Mouse (Mus musculus): Measurements from ENCODE around the gene Ubash3b. TPM values are rescaled to one million over a fixed set of nuclear protein-coding genes. Genes with fewer than 3 reads are reported as not detected.

Ubash3b gene
- polyA plus RNA-seq, 1 experiment from 2014 or later, result 7.3 TPM

DNA sequence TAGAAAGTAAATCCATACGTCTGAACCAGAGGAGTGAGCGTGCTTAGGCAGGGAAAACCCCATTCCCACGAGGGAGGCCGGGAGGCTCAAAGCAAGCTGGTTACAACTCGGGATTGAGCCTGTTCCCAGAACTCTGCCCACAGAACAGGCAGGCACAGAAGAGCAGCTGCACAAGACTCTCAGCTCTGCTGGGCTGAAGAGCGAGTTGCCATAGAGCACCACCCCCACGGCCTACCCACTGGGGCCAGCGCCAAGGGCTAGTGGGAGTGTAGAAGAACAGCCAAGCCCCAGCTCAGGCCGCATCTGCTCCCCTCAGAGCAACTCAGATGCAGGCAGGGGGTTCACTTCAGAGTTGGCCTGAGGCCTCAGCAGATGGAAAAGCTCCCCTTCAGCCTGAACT is 107.3 kb downstream of the Ubash3b start:
- Histone ChIP-seq H3K27me3 (no peaks in the 10 kb centered on the region), H3K36me3 (no peaks in the 10 kb centered on the region), H3K4me1 (peaks cover 3% of the 10 kb centered on the region; the same call in 1 of the 2 replicates), H3K27ac (no peak overlapping the region), H3K9ac (no peak overlapping the region), H3K9me3 (peaks cover 4% of the 10 kb centered on the region; the same call in 1 of the 2 replicates), H3K4me3 (no peak overlapping the region), H3K4me2 (replicated peaks) (no peak overlapping the region)
- ATAC-seq (ENCODE audit: low FRiP score, low read depth), result no peak; the same call in 1 of the 2 replicates
- 71% methylated on average over 9 of the region's 9 CpGs for WGBS

DNA sequence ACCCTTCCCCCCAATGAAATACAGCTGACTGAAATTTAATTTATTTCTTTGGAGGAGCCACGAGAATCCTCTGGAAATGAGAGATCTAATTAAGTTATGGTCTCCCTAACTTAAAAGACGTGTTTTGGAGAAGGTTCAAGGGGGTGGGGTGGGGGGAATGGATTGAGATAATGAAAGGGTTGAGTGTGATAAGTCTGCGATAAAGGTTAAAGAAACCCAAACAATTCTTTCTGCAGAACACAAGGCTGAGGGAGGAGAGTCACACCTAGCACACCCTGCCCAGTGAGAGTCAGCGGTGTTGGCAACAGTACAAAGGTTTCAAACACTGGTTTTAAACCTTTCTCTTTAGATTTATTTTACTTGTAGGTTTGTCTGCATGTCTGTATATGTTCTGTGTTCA is 108.0 kb downstream of the Ubash3b start:
- no peak overlapping the region for H3K27ac ChIP-seq
- H3K4me3 ChIP-seq, result no peak overlapping the region
- H3K36me3 ChIP-seq, result no peaks in the 10 kb centered on the region
- no peak for ATAC-seq (ENCODE audit: low FRiP score, low read depth)
- H3K9me3 ChIP-seq, result peaks cover 4% of the 10 kb centered on the region; the same call in 1 of the 2 replicates
- no peaks in the 10 kb centered on the region for H3K27me3 ChIP-seq
- H3K4me1 ChIP-seq, result peaks cover 3% of the 10 kb centered on the region; the same call in 1 of the 2 replicates
- 73% methylated on average over 4 of the region's 4 CpGs for WGBS
- H3K9ac ChIP-seq, result no peak overlapping the region
- H3K4me2 ChIP-seq (replicated peaks), result no peak overlapping the region

DNA sequence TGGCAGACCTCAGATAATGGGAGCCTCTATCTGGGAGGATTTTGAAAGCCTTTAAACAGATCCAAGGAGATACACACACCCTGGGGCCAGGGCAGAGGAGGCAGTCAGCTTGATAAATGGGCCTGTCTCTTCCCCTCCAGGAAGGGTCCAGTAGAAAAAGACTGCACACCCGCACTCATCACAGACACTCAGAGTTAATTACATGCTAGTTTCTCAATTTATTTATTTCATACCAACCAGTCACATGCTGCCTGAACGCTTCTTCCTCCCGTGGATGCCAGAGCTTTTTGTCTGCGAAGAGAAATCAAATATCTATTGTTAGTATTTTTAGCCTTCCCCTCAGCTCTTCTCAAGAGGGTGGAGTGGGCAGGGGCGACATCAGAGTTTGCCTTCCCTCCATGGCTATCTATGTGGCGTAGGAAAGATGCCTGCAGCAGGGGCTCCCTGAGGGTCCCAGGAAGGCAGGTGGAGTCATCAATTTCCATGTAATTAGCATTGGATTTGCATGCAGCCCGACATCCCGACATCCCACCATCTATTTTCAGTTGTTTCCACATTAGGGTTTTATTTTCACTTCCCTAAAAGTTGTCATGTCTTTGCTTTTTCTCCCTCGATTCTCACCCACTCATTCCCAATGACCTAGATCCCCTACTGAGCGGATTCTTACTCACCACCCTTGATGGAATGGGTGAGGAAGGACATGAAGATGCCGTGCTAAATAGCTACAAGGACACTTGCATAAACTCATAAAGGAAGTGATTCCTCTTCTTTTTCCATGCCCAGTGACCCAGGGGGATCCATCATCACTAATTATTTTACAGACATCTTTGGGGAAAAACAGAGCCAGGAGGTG is 110.2 kb downstream of the Ubash3b start:
- no peaks in the 10 kb centered on the region for H3K27me3 ChIP-seq
- ATAC-seq (ENCODE audit: low FRiP score, low read depth), result no peak
- H3K9me3 ChIP-seq, result peaks cover 4% of the 10 kb centered on the region; the same call in 1 of the 2 replicates
- H3K4me1 ChIP-seq, result peaks cover 3% of the 10 kb centered on the region; the same call in 1 of the 2 replicates
- no peaks in the 10 kb centered on the region for H3K36me3 ChIP-seq
- no peak overlapping the region for H3K27ac ChIP-seq
- no peak overlapping the region for H3K4me2 ChIP-seq (replicated peaks)
- no peak overlapping the region for H3K9ac ChIP-seq
- no peak overlapping the region for H3K4me3 ChIP-seq
- 72% methylated on average over 11 of the region's 11 CpGs for WGBS

DNA sequence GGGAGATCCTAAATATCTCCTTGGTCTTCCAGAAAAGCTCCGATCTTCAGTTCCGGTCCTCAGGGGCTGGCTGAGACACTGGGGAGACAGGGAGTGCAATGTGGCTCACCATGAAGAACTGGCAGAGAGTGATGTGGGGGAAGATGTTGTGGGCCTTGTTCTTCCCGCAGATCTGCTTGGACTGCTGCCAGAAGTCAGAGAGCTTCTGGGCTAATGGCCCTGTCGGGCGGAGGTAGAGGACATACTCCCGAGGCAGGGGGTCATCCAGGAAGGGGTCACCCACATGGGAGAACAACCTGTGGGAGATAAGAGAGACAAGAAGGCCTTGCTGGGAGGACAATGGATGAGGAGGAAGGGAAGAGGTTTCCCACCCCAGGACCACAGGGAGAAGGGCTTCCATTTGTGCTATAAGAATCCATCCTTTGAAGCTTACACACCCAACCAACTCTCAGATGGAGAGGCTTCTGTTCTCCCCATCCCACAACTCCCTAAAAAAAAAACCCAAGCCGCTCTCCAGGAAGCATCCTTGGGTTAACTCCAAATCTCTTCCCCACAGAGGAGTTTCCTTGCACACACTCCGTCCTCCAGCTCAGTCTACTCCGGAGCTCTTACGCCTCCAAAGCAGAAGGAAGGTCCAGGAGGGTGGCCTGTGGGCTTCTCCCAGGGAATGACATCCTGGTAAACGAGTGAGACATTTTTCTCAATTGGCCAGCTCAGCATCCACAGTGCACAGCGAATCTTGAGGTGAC is 111.0 kb downstream of the Ubash3b start:
- WGBS, result 76% methylated on average over 12 of the region's 12 CpGs
- no peaks in the 10 kb centered on the region for H3K27me3 ChIP-seq
- no peak overlapping the region for H3K27ac ChIP-seq
- H3K36me3 ChIP-seq, result no peaks in the 10 kb centered on the region
- H3K9me3 ChIP-seq, result peaks cover 4% of the 10 kb centered on the region; the same call in 1 of the 2 replicates
- ATAC-seq (ENCODE audit: low FRiP score, low read depth), result no peak
- H3K4me2 ChIP-seq (replicated peaks), result no peak overlapping the region
- H3K9ac ChIP-seq, result peak overlapping the region; percentile 19; the same call in 1 of the 2 replicates
- peaks cover 3% of the 10 kb centered on the region; the same call in 1 of the 2 replicates for H3K4me1 ChIP-seq
- H3K4me3 ChIP-seq, result no peak overlapping the region

DNA sequence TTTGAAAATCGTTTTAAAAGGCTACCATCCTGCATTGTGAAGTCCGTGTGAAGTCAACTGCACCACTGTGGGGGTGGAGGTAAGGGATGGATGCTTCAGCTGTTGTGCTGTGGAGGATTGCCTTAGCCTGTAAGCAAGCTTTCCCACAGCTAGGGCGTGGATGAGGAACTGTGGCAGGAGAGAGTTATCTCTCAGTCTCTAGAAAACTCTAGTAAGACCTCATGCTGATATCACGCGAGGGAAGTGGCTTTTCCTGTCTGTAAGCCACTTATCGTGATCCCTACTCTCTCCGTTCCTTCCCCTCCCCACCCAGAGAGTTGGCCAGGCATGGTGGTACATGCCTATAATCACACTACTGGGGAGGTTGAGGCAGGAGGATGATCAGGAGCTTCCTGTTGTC is 112.2 kb downstream of the Ubash3b start:
- Histone ChIP-seq H3K27me3 (no peaks in the 10 kb centered on the region), H3K9me3 (peaks cover 4% of the 10 kb centered on the region; the same call in 1 of the 2 replicates), H3K9ac (no peak overlapping the region), H3K4me2 (replicated peaks) (no peak overlapping the region), H3K27ac (no peak overlapping the region), H3K4me3 (no peak overlapping the region), H3K4me1 (peaks cover 2% of the 10 kb centered on the region; the same call in 1 of the 2 replicates), H3K36me3 (no peaks in the 10 kb centered on the region)
- WGBS, result 91% methylated on average over 7 of the region's 7 CpGs
- ATAC-seq (ENCODE audit: low FRiP score, low read depth), result no peak

DNA sequence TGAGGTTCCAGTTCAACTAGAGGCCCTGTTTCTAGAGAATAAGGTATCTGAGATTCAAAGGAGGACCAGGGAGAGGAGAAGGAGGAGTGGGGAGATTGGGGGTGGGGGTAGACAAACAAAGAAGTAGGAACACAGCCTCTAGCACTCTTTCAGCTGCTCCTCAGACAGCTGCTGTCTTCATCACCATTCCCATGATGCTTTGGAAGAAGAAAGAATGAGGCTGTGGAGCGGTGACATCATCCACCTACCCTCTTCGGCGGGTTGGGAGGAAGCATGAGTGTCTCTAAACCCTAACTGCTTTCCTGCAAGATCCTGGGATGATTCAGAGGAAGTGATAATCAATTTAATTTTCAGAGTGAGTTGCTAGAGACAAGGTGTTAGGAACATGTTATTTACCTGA is 112.7 kb downstream of the Ubash3b start:
- H3K9ac ChIP-seq, result no peak overlapping the region
- H3K27ac ChIP-seq, result no peak overlapping the region
- no peaks in the 10 kb centered on the region for H3K4me1 ChIP-seq
- H3K36me3 ChIP-seq, result no peaks in the 10 kb centered on the region
- H3K9me3 ChIP-seq, result peaks cover 4% of the 10 kb centered on the region; the same call in 1 of the 2 replicates
- H3K4me2 ChIP-seq (replicated peaks), result no peak overlapping the region
- ATAC-seq (ENCODE audit: low FRiP score, low read depth), result no peak
- WGBS, result 77% methylated on average over 3 of the region's 3 CpGs
- H3K27me3 ChIP-seq, result no peaks in the 10 kb centered on the region
- no peak overlapping the region for H3K4me3 ChIP-seq

DNA sequence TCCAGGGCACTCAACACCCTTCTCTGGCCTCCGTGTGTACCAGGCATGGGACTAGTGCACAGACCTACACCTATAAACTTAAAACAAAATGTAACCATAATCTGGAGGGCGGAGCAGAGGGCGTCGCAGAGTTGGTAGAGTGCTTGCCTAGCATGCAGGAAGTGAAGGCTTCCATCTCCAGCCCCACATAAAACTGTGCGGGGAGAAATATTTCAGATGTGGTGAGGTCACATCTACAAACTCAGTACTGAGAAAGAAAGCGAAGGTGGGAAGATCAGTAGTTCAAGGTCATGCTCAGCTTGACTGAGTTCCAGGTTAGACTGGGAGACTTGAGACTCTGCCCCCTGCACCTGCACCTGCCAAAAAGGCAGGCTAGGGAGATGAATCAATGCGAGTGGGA is 113.3 kb downstream of the Ubash3b start:
- H3K4me1 ChIP-seq, result no peaks in the 10 kb centered on the region
- no peaks in the 10 kb centered on the region for H3K36me3 ChIP-seq
- H3K9me3 ChIP-seq, result no peaks in the 10 kb centered on the region
- ATAC-seq (ENCODE audit: low FRiP score, low read depth), result no peak
- no peaks in the 10 kb centered on the region for H3K27me3 ChIP-seq
- no peak overlapping the region for H3K4me2 ChIP-seq (replicated peaks)
- H3K4me3 ChIP-seq, result no peak overlapping the region
- no peak overlapping the region for H3K9ac ChIP-seq
- WGBS, result 92% methylated on average over 7 of the region's 7 CpGs
- H3K27ac ChIP-seq, result no peak overlapping the region

DNA sequence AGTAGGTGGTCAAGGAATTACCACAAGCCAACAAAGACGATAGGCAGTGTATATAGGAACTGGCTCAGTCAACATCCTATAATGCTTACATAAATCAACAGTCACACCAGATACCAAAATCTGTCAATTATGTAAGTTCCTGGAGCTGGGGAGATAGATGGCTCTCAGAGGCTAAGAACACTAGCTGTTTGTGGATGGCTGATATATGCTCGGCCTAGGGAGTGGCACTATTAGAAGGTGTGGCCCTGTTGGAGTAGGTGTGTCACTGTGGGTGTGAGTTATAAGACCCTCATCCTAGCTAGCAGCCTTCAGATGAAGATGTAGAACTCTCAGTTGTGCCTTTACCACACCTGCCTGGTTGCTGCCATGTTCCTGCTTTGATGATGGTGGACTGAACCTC is 113.8 kb downstream of the Ubash3b start:
- Histone ChIP-seq H3K9ac (no peak overlapping the region), H3K4me2 (replicated peaks) (no peak overlapping the region), H3K36me3 (no peaks in the 10 kb centered on the region), H3K27ac (no peak overlapping the region), H3K4me3 (no peak overlapping the region), H3K27me3 (no peaks in the 10 kb centered on the region), H3K4me1 (no peaks in the 10 kb centered on the region), H3K9me3 (no peaks in the 10 kb centered on the region)
- WGBS, result 94% methylated on average over 2 of the region's 2 CpGs
- no peak for ATAC-seq (ENCODE audit: low FRiP score, low read depth)

DNA sequence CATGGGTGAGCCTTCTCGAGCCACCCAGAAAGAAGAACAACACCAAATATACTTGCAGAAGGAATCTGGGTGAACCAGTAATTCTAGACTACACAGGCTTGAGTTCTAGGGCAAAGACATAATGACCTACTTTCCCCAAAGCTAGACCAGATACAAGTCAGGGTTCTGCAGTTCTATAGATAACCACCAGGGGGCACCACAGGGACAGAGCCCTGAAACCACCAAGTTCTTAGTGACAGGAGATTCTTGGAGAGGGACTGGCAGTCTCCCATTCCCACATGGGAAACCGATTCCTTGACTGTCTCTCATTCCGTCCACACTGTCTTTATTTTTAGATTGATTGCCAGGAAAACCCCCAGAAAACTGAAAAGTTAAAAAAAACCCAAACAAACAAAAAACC is 116.9 kb downstream of the Ubash3b start:
- 15% methylated on average over 3 of the region's 3 CpGs for WGBS

DNA sequence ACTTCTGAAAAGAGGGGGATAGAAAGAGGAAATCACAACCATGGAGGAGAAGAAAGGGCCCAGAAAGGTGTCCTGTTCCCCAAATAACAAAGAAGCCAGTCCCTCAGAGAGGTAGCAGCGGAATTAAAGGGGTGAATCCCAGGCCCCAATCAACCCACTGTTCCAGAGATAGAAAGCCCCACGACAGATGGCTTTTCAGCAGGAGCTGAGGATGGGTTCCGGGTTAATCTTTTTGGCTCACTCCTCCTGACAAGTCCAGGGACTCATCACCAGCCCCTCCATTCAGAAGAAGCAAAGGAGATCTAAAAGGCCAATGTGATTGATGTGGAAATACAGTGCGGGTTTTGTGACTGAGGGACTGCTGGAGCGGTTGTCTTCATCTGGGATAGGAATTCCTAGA is 117.9 kb downstream of the Ubash3b start:
- Histone ChIP-seq H3K36me3 (no peaks in the 10 kb centered on the region), H3K27ac (no peak overlapping the region), H3K9ac (no peak overlapping the region), H3K4me1 (peaks cover 4% of the 10 kb centered on the region; the same call in 1 of the 2 replicates), H3K4me2 (replicated peaks) (no peak overlapping the region), H3K9me3 (no peaks in the 10 kb centered on the region), H3K4me3 (no peak overlapping the region), H3K27me3 (no peaks in the 10 kb centered on the region)
- no peak for ATAC-seq (ENCODE audit: low FRiP score, low read depth)
- 90% methylated on average over 5 of the region's 5 CpGs for WGBS

More for the DNA sequence above, 116.9 kb downstream of the Ubash3b start:
- Histone ChIP-seq H3K27ac (no peak overlapping the region), H3K4me2 (replicated peaks) (no peak overlapping the region), H3K36me3 (no peaks in the 10 kb centered on the region), H3K27me3 (no peaks in the 10 kb centered on the region), H3K4me1 (no peaks in the 10 kb centered on the region), H3K9ac (no peak overlapping the region), H3K9me3 (no peaks in the 10 kb centered on the region), H3K4me3 (no peak overlapping the region)
- no peak for ATAC-seq (ENCODE audit: low FRiP score, low read depth)

DNA sequence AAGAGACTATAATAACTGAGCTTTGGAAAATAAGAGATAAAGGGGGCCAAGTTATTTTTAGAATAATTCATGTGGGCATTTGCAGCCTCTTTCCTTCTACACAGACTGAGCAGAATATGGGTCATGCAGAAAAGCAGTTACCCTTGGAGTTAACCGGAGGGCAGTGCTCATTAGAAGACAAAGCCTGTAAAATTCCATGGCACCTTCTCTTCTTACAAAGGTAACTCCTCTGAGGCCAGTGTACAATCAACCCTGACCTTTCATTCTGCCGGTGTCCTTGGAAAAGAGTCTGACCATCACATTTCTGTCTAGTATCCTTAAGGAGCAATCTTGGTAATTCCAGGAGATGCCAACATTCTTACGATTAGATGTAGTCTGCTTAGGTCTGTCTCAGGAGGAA is 120.1 kb downstream of the Ubash3b start:
- Histone ChIP-seq H3K27me3 (no peaks in the 10 kb centered on the region), H3K9ac (no peak overlapping the region), H3K4me3 (no peak overlapping the region), H3K4me2 (replicated peaks) (no peak overlapping the region), H3K36me3 (no peaks in the 10 kb centered on the region), H3K9me3 (no peaks in the 10 kb centered on the region), H3K4me1 (peaks cover 14% of the 10 kb centered on the region), H3K27ac (no peak overlapping the region)
- no peak for ATAC-seq (ENCODE audit: low FRiP score, low read depth)
- WGBS, result 49% methylated on average over 3 of the region's 3 CpGs

DNA sequence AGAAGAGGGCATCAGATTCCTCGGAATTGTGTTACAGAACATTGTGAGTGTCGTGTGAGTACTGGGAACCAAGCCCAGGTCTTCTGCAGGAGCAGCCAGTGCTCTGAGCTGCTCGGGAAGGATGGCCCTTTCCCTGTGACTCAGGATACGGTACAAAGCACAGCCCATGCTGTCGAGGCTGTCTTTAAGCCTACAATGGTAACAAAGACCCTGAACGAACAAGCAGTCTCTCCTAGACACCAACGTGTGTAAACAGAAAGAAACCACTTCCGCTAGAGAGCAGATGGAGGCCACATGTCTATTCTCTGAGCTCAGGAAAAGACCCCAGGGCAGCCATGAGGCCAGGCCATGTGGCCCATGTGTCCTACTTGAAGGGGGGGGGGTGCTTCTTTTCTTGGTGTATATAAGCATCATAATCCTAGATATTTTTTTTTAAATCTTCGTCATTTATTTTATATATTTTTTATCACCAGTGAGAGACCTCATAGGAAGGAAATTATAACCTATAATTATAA is 123.3 kb downstream of the Ubash3b start:
- Histone ChIP-seq H3K4me1 (peaks cover 14% of the 10 kb centered on the region), H3K9me3 (no peaks in the 10 kb centered on the region), H3K27me3 (no peaks in the 10 kb centered on the region), H3K27ac (peak overlapping the region; percentile 84), H3K9ac (no peak overlapping the region), H3K36me3 (no peaks in the 10 kb centered on the region; the same call in 1 of the 2 replicates), H3K4me2 (replicated peaks) (no peak overlapping the region), H3K4me3 (no peak overlapping the region)
- peak; percentile 62 for ATAC-seq (ENCODE audit: low FRiP score, low read depth)
- 41% methylated on average over 9 of the region's 9 CpGs for WGBS
